Mouse (Mus musculus): ENCODE measurements around the gene Slc47a2. TPM values are rescaled to one million over a fixed set of nuclear protein-coding genes. Genes with fewer than 3 reads are reported as not detected.
A peak's percentile ranks its signal among the peaks of the same experiment; 100 is the strongest.

The Slc47a2 gene
- polyA plus RNA-seq, 1 experiment from 2014 or later: not detected

DNA sequence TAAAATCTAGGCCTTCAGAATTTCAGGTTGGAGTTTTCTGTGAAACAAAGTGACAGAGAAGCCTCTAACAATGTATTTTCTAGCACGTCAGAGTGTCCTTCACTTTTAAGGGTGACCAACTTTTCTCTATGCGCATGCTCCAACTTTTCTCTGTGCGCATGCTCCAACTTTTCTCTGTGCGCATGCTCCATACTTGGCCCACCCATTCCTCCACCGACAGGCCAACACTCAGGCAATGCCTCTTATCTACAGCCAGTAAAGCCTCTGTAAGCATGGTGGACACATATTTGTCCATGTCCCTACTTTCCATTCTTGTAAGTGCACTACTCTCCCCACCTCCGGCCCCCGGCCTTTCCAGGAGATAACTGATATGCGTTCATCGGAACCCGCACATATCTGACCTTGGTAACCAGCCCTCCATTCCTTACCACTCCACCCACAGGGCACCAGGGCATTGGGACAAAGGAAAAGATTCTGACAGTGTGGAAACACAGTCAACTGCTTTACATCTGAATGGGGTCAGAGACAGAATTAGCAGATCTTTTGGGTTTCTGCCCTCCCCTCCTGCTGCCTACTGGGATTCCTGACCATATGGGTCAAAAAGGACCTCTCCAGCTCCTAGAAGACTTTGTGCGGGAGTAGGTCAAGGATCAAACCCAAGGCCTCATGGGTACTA lies 19.0 kb upstream of the Slc47a2 start:
- H3K27me3 ChIP-seq (ENCODE audit: low read depth, poor library complexity, severe bottlenecking): no peaks in the 10 kb centered on the region
- H3K9me3 ChIP-seq (replicated peaks): no peaks in the 10 kb centered on the region
- peaks cover 4% of the 10 kb centered on the region; the same call in 1 of the 2 replicates for H3K4me1 ChIP-seq
- WGBS: 89% methylated on average over 11 of the region's 11 CpGs
- no peak overlapping the region for H3K27ac ChIP-seq (replicated peaks)
- H3K4me3 ChIP-seq: no peak overlapping the region
- DNase-seq (ENCODE audit: low spot score): no peak
- H3K36me3 ChIP-seq: no peaks in the 10 kb centered on the region

- 91% methylated on average over 9 of the region's 9 CpGs for WGBS
- Histone ChIP-seq H3K27ac (replicated peaks) (no peak overlapping the region), H3K27me3 (ENCODE audit: low read depth, poor library complexity, severe bottlenecking) (no peaks in the 10 kb centered on the region), H3K36me3 (no peaks in the 10 kb centered on the region), H3K4me3 (no peak overlapping the region), H3K9me3 (replicated peaks) (no peaks in the 10 kb centered on the region), H3K4me1 (peaks cover 7% of the 10 kb centered on the region; the same call in 1 of the 2 replicates)
- no peak for DNase-seq (ENCODE audit: low spot score)
Measured at GRCm38 (mm10) chr11:61356600-61356999, 13.9 kb upstream of the Slc47a2 start.

- Histone ChIP-seq H3K36me3 (no peaks in the 10 kb centered on the region), H3K9me3 (replicated peaks) (no peaks in the 10 kb centered on the region), H3K4me3 (no peak overlapping the region), H3K4me1 (peaks cover 7% of the 10 kb centered on the region; the same call in 1 of the 2 replicates), H3K27me3 (ENCODE audit: low read depth, poor library complexity, severe bottlenecking) (no peaks in the 10 kb centered on the region), H3K27ac (replicated peaks) (no peak overlapping the region)
- no peak for DNase-seq (ENCODE audit: low spot score)
- WGBS: 76% methylated on average over 6 of the region's 6 CpGs
Measured at GRCm38 (mm10) chr11:61356111-61356510, 13.5 kb upstream of the Slc47a2 start.

GRCm38 (mm10) chr11:61355351-61355750 lies 12.7 kb upstream of the Slc47a2 start:
- Histone ChIP-seq H3K27ac (replicated peaks) (no peak overlapping the region), H3K36me3 (no peaks in the 10 kb centered on the region), H3K4me1 (peaks cover 7% of the 10 kb centered on the region; the same call in 1 of the 2 replicates), H3K9me3 (replicated peaks) (no peaks in the 10 kb centered on the region), H3K4me3 (no peak overlapping the region), H3K27me3 (ENCODE audit: low read depth, poor library complexity, severe bottlenecking) (no peaks in the 10 kb centered on the region)
- 88% methylated on average over 5 of the region's 5 CpGs for WGBS
- no peak for DNase-seq (ENCODE audit: low spot score)

GRCm38 (mm10) chr11:61354346-61354745 lies 11.7 kb upstream of the Slc47a2 start:
- Histone ChIP-seq H3K4me1 (peaks cover 7% of the 10 kb centered on the region; the same call in 1 of the 2 replicates), H3K36me3 (no peaks in the 10 kb centered on the region), H3K27ac (replicated peaks) (no peak overlapping the region), H3K27me3 (ENCODE audit: low read depth, poor library complexity, severe bottlenecking) (no peaks in the 10 kb centered on the region), H3K4me3 (no peak overlapping the region), H3K9me3 (replicated peaks) (no peaks in the 10 kb centered on the region)
- 85% methylated on average over 6 of the region's 6 CpGs for WGBS
- no peak for DNase-seq (ENCODE audit: low spot score)

- Histone ChIP-seq H3K27ac (replicated peaks) (no peak overlapping the region), H3K9me3 (replicated peaks) (no peaks in the 10 kb centered on the region), H3K4me3 (no peak overlapping the region), H3K27me3 (ENCODE audit: low read depth, poor library complexity, severe bottlenecking) (peaks cover 8% of the 10 kb centered on the region), H3K4me1 (peaks cover 7% of the 10 kb centered on the region; the same call in 1 of the 2 replicates), H3K36me3 (no peaks in the 10 kb centered on the region)
- no peak for DNase-seq (ENCODE audit: low spot score)
- WGBS: 80% methylated on average over 2 of the region's 2 CpGs
Measured at GRCm38 (mm10) chr11:61353038-61353437, 10.4 kb upstream of the Slc47a2 start.

DNA sequence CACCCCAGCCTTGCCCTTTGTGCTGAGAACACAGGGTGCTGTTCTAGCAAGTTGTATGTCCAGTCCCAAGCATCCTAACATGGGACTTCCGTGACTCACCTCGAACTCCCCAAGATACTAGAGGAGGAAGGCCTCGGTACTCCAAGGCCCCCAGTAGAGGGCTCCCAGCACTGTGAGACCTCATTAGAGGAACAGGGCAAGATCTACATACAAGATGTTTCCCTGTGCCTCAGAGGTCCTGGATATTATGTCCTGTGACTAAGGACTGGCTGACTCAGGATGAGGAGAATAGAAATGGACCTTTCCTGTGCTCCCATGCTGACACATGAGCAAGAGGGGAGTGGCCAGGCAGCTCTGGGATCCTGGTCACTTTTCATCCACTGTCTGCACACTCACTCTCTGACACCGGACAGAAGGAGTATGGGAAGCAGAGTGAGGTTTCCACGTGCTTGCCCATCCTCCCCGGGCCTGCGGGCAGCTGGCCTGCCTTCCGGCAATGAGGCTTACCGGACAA lies 9.5 kb upstream of the Slc47a2 start:
- WGBS: 53% methylated on average over 9 of the region's 9 CpGs
- no peak for DNase-seq (ENCODE audit: low spot score)
- Histone ChIP-seq H3K27ac (replicated peaks) (no peak overlapping the region), H3K27me3 (ENCODE audit: low read depth, poor library complexity, severe bottlenecking) (peaks cover 16% of the 10 kb centered on the region), H3K4me1 (peaks cover 7% of the 10 kb centered on the region; the same call in 1 of the 2 replicates), H3K9me3 (replicated peaks) (no peaks in the 10 kb centered on the region), H3K36me3 (no peaks in the 10 kb centered on the region), H3K4me3 (no peak overlapping the region)

- H3K4me1 ChIP-seq: peaks cover 7% of the 10 kb centered on the region; the same call in 1 of the 2 replicates
- peaks cover 31% of the 10 kb centered on the region for H3K27me3 ChIP-seq (ENCODE audit: low read depth, poor library complexity, severe bottlenecking)
- H3K27ac ChIP-seq (replicated peaks): no peak overlapping the region
- no peak overlapping the region for H3K4me3 ChIP-seq
- H3K9me3 ChIP-seq (replicated peaks): no peaks in the 10 kb centered on the region
- 14% methylated on average over 8 of the region's 8 CpGs for WGBS
- peak; percentile 36 for DNase-seq (ENCODE audit: low spot score)
- no peaks in the 10 kb centered on the region for H3K36me3 ChIP-seq
Measured at GRCm38 (mm10) chr11:61349337-61349736, 6.7 kb upstream of the Slc47a2 start.

- peaks cover 15% of the 10 kb centered on the region for H3K4me1 ChIP-seq
- H3K36me3 ChIP-seq: no peaks in the 10 kb centered on the region
- no peak overlapping the region for H3K27ac ChIP-seq (replicated peaks)
- H3K9me3 ChIP-seq (replicated peaks): no peaks in the 10 kb centered on the region
- no peak overlapping the region for H3K4me3 ChIP-seq
- WGBS: 66% methylated on average over 8 of the region's 8 CpGs
- peak; percentile 26 for DNase-seq (ENCODE audit: low spot score)
- H3K27me3 ChIP-seq (ENCODE audit: low read depth, poor library complexity, severe bottlenecking): peaks cover 63% of the 10 kb centered on the region
Measured at GRCm38 (mm10) chr11:61346133-61346532, 3.5 kb upstream of the Slc47a2 start.

DNA sequence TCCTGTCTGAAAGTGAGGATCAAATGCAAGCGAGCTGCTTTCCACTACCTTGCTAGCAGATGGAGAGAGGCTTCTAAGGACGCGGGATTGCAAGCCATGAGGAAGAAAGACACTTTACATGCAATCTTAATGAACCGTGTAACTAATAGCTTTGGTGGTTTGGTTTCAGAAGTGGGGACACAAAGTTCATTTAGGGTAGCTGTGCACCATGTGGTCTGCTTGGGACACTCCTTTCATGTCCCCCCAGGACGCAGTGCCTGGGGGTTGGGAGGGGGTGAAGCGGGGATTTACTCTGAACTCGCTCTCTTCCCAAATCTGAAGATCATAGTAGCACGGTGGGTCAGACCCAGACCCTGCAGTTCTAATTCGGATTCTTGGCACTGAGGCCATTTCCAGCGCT lies 689 bp downstream of the Slc47a2 start:
- H3K4me3 ChIP-seq: peak overlapping the region; percentile 57
- no peak for DNase-seq (ENCODE audit: low spot score)
- no peak overlapping the region for H3K27ac ChIP-seq (replicated peaks)
- no peaks in the 10 kb centered on the region for H3K36me3 ChIP-seq
- H3K4me1 ChIP-seq: peaks cover 15% of the 10 kb centered on the region
- no peaks in the 10 kb centered on the region for H3K9me3 ChIP-seq (replicated peaks)
- H3K27me3 ChIP-seq (ENCODE audit: low read depth, poor library complexity, severe bottlenecking): peaks cover 61% of the 10 kb centered on the region
- 18% methylated on average over 10 of the region's 10 CpGs for WGBS

DNA sequence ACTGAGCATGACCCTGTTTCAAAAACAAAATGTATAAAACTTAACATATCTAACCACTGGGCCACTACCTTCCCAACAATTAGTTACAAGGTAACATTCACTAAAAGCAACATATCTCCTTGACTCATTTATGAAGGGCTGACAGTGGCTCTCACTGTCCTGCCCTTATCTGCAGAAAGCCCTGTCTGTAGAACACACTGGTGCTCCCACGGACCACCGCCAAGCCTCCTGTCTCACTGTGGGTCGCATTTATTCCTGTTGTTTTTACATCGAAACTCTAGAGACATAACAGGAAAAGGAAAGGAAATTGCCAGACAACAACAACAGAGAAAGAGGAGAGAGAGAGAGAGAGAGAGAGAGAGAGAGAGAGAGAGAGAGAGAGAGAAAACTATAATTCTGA lies 1.4 kb downstream of the Slc47a2 start:
- WGBS: 84% methylated on average over 4 of the region's 4 CpGs
- H3K27ac ChIP-seq (replicated peaks): no peak overlapping the region

DNA sequence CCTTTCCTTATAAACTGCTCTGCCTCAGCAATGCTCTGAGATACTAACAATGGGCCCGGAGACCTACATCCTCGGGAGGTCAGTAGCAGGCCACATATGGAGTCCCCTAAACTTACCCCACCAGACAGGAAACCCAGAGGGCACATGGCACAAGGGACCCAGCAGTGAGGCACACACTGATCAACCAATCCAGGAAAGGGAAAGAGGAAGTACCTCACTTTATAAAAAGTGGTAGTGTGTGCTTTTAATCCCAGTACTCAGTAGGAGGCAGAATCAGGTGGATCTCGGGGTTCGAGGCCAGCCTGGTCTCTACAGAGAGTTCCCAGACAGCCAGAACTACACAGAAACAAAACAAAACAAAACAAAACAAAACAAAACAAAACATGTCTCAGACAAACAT lies 2.3 kb downstream of the Slc47a2 start:
- DNase-seq (ENCODE audit: low spot score): no peak
- Histone ChIP-seq H3K27ac (replicated peaks) (no peak overlapping the region), H3K9me3 (replicated peaks) (no peaks in the 10 kb centered on the region), H3K4me1 (peaks cover 15% of the 10 kb centered on the region), H3K4me3 (no peak overlapping the region), H3K27me3 (ENCODE audit: low read depth, poor library complexity, severe bottlenecking) (peaks cover 53% of the 10 kb centered on the region), H3K36me3 (no peaks in the 10 kb centered on the region)
- WGBS: 88% methylated on average over 4 of the region's 4 CpGs

More for the DNA sequence above, 1.4 kb downstream of the Slc47a2 start:
- Histone ChIP-seq H3K36me3 (no peaks in the 10 kb centered on the region), H3K4me3 (no peak overlapping the region), H3K27me3 (ENCODE audit: low read depth, poor library complexity, severe bottlenecking) (peaks cover 61% of the 10 kb centered on the region), H3K9me3 (replicated peaks) (no peaks in the 10 kb centered on the region), H3K4me1 (peaks cover 15% of the 10 kb centered on the region)
- DNase-seq (ENCODE audit: low spot score): no peak

- Histone ChIP-seq H3K36me3 (no peaks in the 10 kb centered on the region), H3K4me1 (peaks cover 10% of the 10 kb centered on the region), H3K4me3 (no peak overlapping the region), H3K9me3 (replicated peaks) (no peaks in the 10 kb centered on the region), H3K27ac (replicated peaks) (no peak overlapping the region), H3K27me3 (ENCODE audit: low read depth, poor library complexity, severe bottlenecking) (peaks cover 30% of the 10 kb centered on the region)
- DNase-seq (ENCODE audit: low spot score): no peak
- 78% methylated on average over 10 of the region's 10 CpGs for WGBS
Measured at GRCm38 (mm10) chr11:61337586-61337985, 5.1 kb downstream of the Slc47a2 start.
